Mouse (Mus musculus) E14TG2a.4 (cell line): ENCODE measurements around the gene Srpr.

ENCODE experiments used
- H3K27me3 ChIP-seq: 2 replicates; pipeline ENCODE4 v1.6.1; 2014; ENCODE audit warnings: low read length, control low read depth; ENCODE audit not compliant: insufficient read depth
- H3K36me3 ChIP-seq: 2 replicates; pipeline ENCODE4 v1.6.1; 2014; ENCODE audit warnings: low read length, control low read depth; ENCODE audit not compliant: insufficient read depth
- H3K4me1 ChIP-seq: replicated peaks from 2 replicates; pipeline ENCODE4 v1.6.1; 2014; ENCODE audit warnings: low read depth, low read length, control low read depth
- H3K4me3 ChIP-seq: replicated peaks from 2 replicates; pipeline ENCODE4 v1.5.1; 2014; ENCODE audit warnings: mild to moderate bottlenecking, low read length
- H3K9me3 ChIP-seq: 2 replicates; pipeline ENCODE4 v1.6.1; 2014; ENCODE audit warnings: low read length, control low read depth
- CTCF ChIP-seq: conservative IDR thresholded peaks from 2 replicates; pipeline ENCODE4 v1.5.1; 2014; ENCODE audit warnings: low read length
- NANOG ChIP-seq: IDR thresholded peaks from 2 replicates; pipeline ENCODE4 v1.6.1; 2014; ENCODE audit warnings: borderline replicate concordance, low read length, mixed read lengths
- POU5F1 ChIP-seq: IDR thresholded peaks from 2 replicates; pipeline ENCODE4 v1.6.1; 2014; ENCODE audit warnings: low read length, borderline replicate concordance

The Srpr gene

DNA sequence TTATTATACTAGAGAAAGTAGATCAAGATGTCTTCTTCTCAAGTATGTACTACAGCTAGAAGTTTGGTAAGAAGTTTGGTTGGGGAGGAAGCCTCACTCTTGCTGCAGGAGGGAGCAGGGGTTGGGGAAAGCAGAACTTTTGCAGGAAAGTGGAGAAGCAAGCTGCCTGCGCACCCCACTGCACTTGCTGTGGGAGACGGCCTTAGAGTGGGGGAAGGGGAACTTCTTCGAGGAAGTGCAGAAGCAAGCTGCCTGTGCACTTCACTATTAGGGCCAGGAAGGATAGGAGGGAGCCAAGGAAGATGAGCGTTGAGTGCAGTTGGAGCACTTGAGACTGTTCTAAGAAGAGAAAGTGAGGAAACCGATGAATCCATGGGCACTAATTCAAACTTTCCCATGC is 16.6 kb upstream of the Srpr start:
- no peaks in the 10 kb centered on the region for H3K36me3 ChIP-seq
- no peak overlapping the region for H3K4me3 ChIP-seq
- no peaks in the 10 kb centered on the region; the same call in 1 of the 2 replicates for H3K27me3 ChIP-seq
- no peaks in the 10 kb centered on the region for H3K9me3 ChIP-seq
- TF ChIP-seq POU5F1 (no peak), CTCF (no peak), NANOG (no peak)
- peaks cover 2% of the 10 kb centered on the region; the same call in 1 of the 2 replicates for H3K4me1 ChIP-seq

DNA sequence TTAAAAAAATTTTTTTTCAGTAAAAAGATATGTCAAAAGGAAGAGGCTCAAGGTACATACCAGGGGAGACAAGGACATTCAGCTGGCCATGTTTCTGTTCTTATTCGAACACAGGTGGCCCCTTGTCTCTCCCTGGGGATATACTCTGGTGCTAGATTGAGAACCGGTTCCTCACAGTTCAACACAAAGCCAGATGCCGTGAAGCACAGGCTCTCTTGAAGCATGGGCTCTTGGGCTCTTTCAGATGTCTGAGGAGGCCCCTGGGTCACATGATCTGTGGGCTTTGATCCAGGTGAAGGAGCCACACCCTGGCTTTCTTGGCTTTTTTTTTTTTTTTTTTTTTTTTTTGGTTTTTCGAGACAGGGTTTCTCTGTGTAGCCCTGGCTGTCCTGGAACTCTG is 13.5 kb upstream of the Srpr start:
- no peak for TF ChIP-seq NANOG
- TF ChIP-seq CTCF, result no peak
- no peak for TF ChIP-seq POU5F1
- H3K9me3 ChIP-seq, result no peaks in the 10 kb centered on the region
- H3K27me3 ChIP-seq, result peaks cover 5% of the 10 kb centered on the region; the same call in 1 of the 2 replicates
- H3K36me3 ChIP-seq, result peaks cover 3% of the 10 kb centered on the region; the same call in 1 of the 2 replicates
- peaks cover 17% of the 10 kb centered on the region for H3K4me1 ChIP-seq
- no peak overlapping the region for H3K4me3 ChIP-seq

GRCm38 (mm10) chr9:35187351-35187903 is 12.5 kb upstream of the Srpr start:
- peaks cover 3% of the 10 kb centered on the region; the same call in 1 of the 2 replicates for H3K36me3 ChIP-seq
- peaks cover 5% of the 10 kb centered on the region; the same call in 1 of the 2 replicates for H3K27me3 ChIP-seq
- TF ChIP-seq POU5F1, result no peak
- TF ChIP-seq CTCF, result no peak
- TF ChIP-seq NANOG, result no peak
- H3K9me3 ChIP-seq, result no peaks in the 10 kb centered on the region
- no peak overlapping the region for H3K4me3 ChIP-seq
- peaks cover 17% of the 10 kb centered on the region for H3K4me1 ChIP-seq

DNA sequence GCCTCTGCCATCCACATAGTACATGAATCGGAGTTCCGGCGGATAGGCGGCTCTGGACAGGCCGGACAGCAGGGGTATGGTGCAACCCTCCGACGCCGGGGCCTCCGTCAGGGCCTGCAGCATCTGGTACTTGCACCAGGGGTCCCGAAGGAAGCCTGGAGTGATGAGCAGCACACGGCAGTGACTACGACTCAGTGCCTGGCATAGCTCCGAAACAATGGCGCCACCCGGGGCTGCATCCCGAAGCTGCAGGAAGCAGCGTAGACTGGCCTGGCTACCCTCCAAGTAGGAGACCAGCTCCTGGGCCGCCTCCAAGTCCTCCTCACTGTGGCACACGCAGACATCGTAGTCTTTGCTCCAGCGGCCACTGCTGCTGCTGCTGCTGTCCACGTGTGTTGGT is 11.3 kb upstream of the Srpr start:
- TF ChIP-seq POU5F1, result no peak
- TF ChIP-seq NANOG, result no peak
- no peak for TF ChIP-seq CTCF

GRCm38 (mm10) chr9:35192983-35193542 is 6.9 kb upstream of the Srpr start:
- TF ChIP-seq POU5F1, result no peak
- no peak for TF ChIP-seq CTCF
- TF ChIP-seq NANOG, result no peak
- H3K4me1 ChIP-seq, result peaks cover 22% of the 10 kb centered on the region
- H3K9me3 ChIP-seq, result no peaks in the 10 kb centered on the region
- H3K27me3 ChIP-seq, result peaks cover 5% of the 10 kb centered on the region; the same call in 1 of the 2 replicates
- 0 out of 2 replicates have a peak overlapping the region, but pooled peaks have one; percentile 10 for H3K4me3 ChIP-seq
- peaks cover 3% of the 10 kb centered on the region; the same call in 1 of the 2 replicates for H3K36me3 ChIP-seq

More for the DNA sequence above, 11.3 kb upstream of the Srpr start:
- Histone ChIP-seq H3K4me1 (peaks cover 24% of the 10 kb centered on the region), H3K27me3 (peaks cover 5% of the 10 kb centered on the region; the same call in 1 of the 2 replicates), H3K9me3 (no peaks in the 10 kb centered on the region), H3K36me3 (peaks cover 3% of the 10 kb centered on the region; the same call in 1 of the 2 replicates), H3K4me3 (peak overlapping the region; percentile 60)

DNA sequence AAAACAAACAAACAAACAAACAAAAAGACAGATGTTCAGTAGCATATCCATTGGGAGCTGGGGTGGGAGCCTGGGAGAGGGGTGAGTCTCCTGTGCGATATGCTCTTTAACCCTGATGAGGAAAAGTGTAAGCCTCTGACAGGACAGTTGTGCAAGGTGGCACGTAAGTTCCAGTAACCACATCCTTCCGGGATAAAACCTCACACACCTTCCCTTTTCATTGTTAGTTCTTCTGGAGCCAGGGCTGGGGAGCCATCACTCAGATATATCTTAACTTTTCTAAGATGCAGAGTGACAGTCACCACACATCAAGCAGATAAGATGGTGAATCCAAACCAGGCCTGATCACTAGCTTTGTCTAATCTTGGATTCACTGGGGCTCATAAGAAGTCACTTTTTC is 5.9 kb upstream of the Srpr start:
- H3K36me3 ChIP-seq, result peaks cover 3% of the 10 kb centered on the region; the same call in 1 of the 2 replicates
- H3K27me3 ChIP-seq, result peaks cover 8% of the 10 kb centered on the region
- H3K4me3 ChIP-seq, result no peak overlapping the region
- TF ChIP-seq CTCF (no peak), NANOG (no peak), POU5F1 (no peak)
- no peaks in the 10 kb centered on the region for H3K9me3 ChIP-seq
- H3K4me1 ChIP-seq, result peaks cover 18% of the 10 kb centered on the region

GRCm38 (mm10) chr9:35197625-35198024 is 2.4 kb upstream of the Srpr start:
- Histone ChIP-seq H3K36me3 (no peaks in the 10 kb centered on the region), H3K27me3 (peaks cover 23% of the 10 kb centered on the region), H3K4me3 (no peak overlapping the region), H3K4me1 (peaks cover 23% of the 10 kb centered on the region), H3K9me3 (no peaks in the 10 kb centered on the region)
- TF ChIP-seq NANOG, result no peak
- TF ChIP-seq POU5F1, result no peak
- no peak for TF ChIP-seq CTCF

DNA sequence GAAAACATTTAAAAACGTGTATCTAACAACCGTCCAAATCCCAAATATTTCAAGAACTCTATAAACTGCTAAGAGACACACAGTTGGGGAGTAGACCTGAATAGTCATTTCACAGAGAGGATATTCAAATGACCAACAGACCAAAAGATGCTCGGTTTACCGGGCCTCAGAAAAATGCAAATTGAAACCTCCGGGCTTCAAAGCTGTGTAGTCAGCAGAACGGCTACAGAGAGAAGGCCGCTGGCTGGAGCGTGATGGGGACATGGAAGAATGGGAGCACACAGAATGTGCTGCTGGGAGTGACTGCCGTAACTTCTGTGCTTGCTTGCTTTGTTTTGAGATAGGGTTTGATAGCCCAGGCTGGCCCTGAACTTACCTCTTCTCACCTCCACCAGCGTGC is 1.6 kb upstream of the Srpr start:
- peaks cover 24% of the 10 kb centered on the region for H3K27me3 ChIP-seq
- H3K4me3 ChIP-seq, result no peak overlapping the region
- no peaks in the 10 kb centered on the region; the same call in 1 of the 2 replicates for H3K36me3 ChIP-seq
- no peak for TF ChIP-seq POU5F1
- TF ChIP-seq NANOG, result no peak
- no peak for TF ChIP-seq CTCF
- H3K9me3 ChIP-seq, result no peaks in the 10 kb centered on the region
- peaks cover 16% of the 10 kb centered on the region for H3K4me1 ChIP-seq

DNA sequence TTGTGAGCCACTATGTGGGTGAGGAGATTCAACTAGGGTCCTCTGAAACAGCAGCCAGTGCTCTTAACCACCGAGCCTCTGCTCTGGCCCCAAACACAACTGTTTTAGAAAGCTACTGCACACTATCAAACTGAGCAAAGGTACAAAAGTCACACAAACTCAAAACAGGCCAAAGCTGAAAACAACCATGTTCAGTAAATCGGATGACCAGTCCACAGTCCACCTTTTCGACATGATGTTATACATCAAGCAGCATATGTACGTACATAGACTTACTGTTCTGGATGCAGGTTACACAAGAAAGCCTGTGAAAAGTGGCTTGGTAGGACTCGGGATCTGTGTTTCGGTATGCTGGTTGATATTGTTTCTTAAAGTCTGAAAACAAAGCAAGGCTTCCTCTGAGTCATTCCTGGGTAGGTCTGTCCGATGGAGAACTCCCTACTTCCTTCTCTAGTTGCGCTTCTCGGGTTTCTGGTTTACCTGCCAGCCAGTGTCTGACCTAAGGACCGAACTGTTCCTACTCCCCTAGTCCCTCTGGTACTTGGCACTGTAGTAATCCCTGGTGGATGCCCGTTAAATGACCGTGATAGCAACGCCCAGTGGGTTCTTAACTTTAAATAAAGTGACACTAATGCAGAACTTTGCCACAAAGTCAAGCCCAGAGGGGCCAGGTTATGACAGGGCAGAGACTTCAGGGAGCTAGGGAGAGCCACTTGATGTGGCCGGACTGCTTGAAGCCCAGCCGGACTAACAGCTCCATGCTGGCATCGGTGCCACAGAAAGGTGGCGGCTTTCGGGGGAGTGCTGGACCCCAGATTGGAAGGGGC is 817 bp upstream of the Srpr start:
- Histone ChIP-seq H3K4me1 (peaks cover 15% of the 10 kb centered on the region), H3K27me3 (peaks cover 24% of the 10 kb centered on the region), H3K36me3 (peaks cover 7% of the 10 kb centered on the region), H3K4me3 (peak overlapping the region; percentile 86), H3K9me3 (no peaks in the 10 kb centered on the region)
- TF ChIP-seq NANOG (no peak), POU5F1 (no peak), CTCF (no peak)
